18 mouse cellular contexts compared by ENCODE assay signal in the genomic region with DNA sequence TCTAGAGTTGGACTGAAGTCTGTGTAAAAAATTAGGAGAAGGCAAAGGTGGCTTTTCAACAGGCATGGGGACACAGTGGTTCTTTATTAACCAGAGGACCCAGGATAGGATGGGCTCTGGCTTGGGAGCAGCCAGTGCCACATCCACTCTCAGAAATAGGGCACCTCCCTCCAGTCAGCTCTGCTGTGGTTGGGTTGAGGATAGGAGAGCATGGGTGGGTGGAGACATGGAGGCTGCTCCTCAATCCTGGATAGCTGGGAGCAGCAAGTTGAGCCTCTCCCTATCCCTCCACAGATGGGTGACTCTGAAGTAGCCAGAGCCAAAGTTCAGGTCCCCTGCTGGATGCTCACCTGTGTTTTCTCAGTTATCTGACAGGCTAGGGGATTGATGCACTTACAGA. TPM values are rescaled to one million over a fixed set of nuclear protein-coding genes. Genes with fewer than 3 reads are reported as not detected.
"Had no signal": no experiment of that assay in that cellular context is flagged by ENCODE, and none has a peak within 500 bp of the region (broad histone marks: within the 10 kb centered on the region; RNA-seq: fewer than 3 reads in every experiment).

No protein-coding gene starts in this region.

- H3K9ac ChIP-seq: hindbrain, embryonic 15.5 days; liver, embryonic 12.5 days; liver, embryonic 15.5 days; lung, embryonic 14.5 days; midbrain, embryonic 13.5 days; stomach, embryonic 15.5 days had no signal

- H3K27ac ChIP-seq: hindbrain, embryonic 15.5 days; left cerebral cortex, adult 2 months; liver, embryonic 12.5 days; liver, embryonic 15.5 days; macrophage; midbrain, embryonic 13.5 days; stomach, embryonic 15.5 days had no signal

- ATAC-seq: intestine, postnatal 0 days; liver, embryonic 12.5 days; lung, postnatal 0 days; midbrain, embryonic 13.5 days; midbrain, embryonic 16.5 days had no signal

- H3K36me3 ChIP-seq: liver, embryonic 12.5 days; liver, embryonic 15.5 days; stomach, embryonic 15.5 days had no signal

- H3K4me3 ChIP-seq: hindbrain, embryonic 15.5 days; left cerebral cortex, adult 2 months; liver, embryonic 12.5 days; liver, embryonic 15.5 days; midbrain, embryonic 13.5 days; myocyte; stomach, embryonic 15.5 days had no signal

- H3K9me3 ChIP-seq: hindbrain, embryonic 15.5 days; liver, embryonic 12.5 days; liver, embryonic 15.5 days; midbrain, embryonic 13.5 days; stomach, embryonic 15.5 days had no signal

- H3K4me2 ChIP-seq: hindbrain, embryonic 15.5 days; liver, embryonic 12.5 days; liver, embryonic 15.5 days; lung, embryonic 14.5 days; midbrain, embryonic 13.5 days; stomach, embryonic 15.5 days had no signal

- H3K4me1 ChIP-seq: midbrain, embryonic 13.5 days; stomach, embryonic 15.5 days had no signal

- DNase-seq: layer of hippocampus, postnatal 36 days; lung, embryonic 14.5 days; retina, postnatal 1 day; right cerebral cortex, postnatal 25 days; spleen, adult 18-20 months; thymus, postnatal 25 days had no signal

RNA-seq across cellular contexts. Expression of a gene that starts 25.4 kb away (rescaled TPM):
- polyA plus RNA-seq: liver, embryonic 12.5 days; liver, embryonic 15.5 days; lung, embryonic 14.5 days; macrophage; neural tube, embryonic 11.5 days had no signal
